Mouse (Mus musculus) small intestine, adult 2 months (tissue): ENCODE measurements around the gene Insl3.

Experiments
- CTCF ChIP-seq: fragments of 200-500 bp; IDR thresholded peaks from 2 replicates; pipeline ENCODE4 v1.5.1; 2012; ENCODE audit warnings: low read depth, mild to moderate bottlenecking, control low read depth, inconsistent platforms, low read length, moderate library complexity, mixed read lengths; ENCODE audit not compliant: insufficient replicate concordance, insufficient read length; ENCODE audit errors: extremely low read depth
- POLR2A ChIP-seq: fragments of 200-500 bp; IDR thresholded peaks from 2 replicates; pipeline ENCODE4 v1.6.1; 2012; ENCODE audit warnings: low read depth, mild to moderate bottlenecking, control low read depth, inconsistent platforms, low read length, moderate library complexity

- no peak for TF ChIP-seq CTCF
- no peak for TF ChIP-seq POLR2A
Observed at GRCm38 (mm10) chr8:71716561-71717053, 27.6 kb downstream of the Insl3 start.
